Mouse (Mus musculus) thymus, adult 2 months (tissue): ENCODE results near the gene Zpbp.

Experiments used
- CTCF ChIP-seq: fragments of 200-500 bp; IDR thresholded peaks from 2 replicates; pipeline ENCODE4 v1.5.1; 2012; ENCODE audit warnings: mild to moderate bottlenecking, control low read depth, low read length, moderate library complexity, borderline replicate concordance; ENCODE audit not compliant: control insufficient read depth, poor library complexity, insufficient read depth; ENCODE audit errors: extremely low read depth
- POLR2A ChIP-seq: fragments of 200-500 bp; IDR thresholded peaks from 2 replicates; pipeline ENCODE4 v1.6.1; 2012; ENCODE audit warnings: mild to moderate bottlenecking, low read length, control low read depth, moderate library complexity; ENCODE audit not compliant: control insufficient read depth, poor library complexity, insufficient read depth; ENCODE audit errors: extremely low read depth

DNA sequence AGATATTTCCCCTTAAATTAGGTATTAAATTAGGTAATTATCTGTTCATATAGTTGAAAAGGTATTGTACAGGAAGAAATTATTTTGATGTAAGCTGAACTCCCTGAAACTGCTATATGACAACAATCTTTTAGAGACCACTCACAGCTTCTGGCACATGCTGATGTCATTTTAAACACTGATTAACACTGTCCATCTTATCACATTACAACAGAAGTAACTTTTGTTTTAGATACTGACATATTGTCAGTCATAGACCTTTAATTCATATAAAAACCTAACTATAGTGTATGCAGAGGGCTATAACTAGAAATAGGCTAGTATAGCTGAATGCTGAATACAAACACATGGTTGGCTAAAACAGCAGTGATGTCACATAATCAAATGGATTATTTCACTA, 182.1 kb downstream of the Zpbp start:
- TF ChIP-seq CTCF (no peak), POLR2A (no peak)
